Mouse (Mus musculus) bone marrow, adult 2 months (tissue): ENCODE measurements around the gene Gm28043.
A peak's percentile ranks its signal among the peaks of the same experiment; 100 is the strongest.

Experiments used
- CTCF ChIP-seq: fragments of 200-500 bp; IDR thresholded peaks from 2 replicates; pipeline ENCODE4 v1.5.1; 2011; ENCODE audit warnings: low read length, control low read depth; ENCODE audit not compliant: control insufficient read depth, insufficient read depth
- POLR2A ChIP-seq: fragments of 200-500 bp; IDR thresholded peaks from 2 replicates; pipeline ENCODE4 v1.6.1; 2011; ENCODE audit warnings: low read depth, mild to moderate bottlenecking, control low read depth, low read length, borderline replicate concordance; ENCODE audit not compliant: control insufficient read depth

DNA sequence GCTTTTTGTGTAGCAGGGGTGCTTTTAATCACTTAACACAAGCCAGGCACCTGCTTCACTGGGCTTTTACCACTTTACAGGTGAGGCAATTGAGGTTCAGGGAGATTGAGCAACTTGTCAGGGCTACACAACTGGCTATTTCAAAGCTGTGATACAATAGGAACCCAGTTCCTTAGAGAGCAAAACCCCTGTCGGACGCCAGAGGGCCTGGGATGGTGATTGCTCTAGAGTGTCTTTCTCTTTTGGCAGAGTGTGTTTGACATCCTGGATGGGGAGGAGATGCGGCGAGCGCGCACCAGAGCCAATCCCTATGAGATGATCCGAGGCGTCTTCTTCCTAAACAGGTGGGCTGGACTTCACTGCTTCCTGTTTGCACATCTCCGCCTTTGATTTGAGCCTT, 67.0 kb downstream of the Gm28043 start:
- peak; percentile 21; the same call in 1 of the 2 replicates for TF ChIP-seq CTCF
- TF ChIP-seq POLR2A = no peak
